Mouse (Mus musculus): ENCODE measurements around the gene Mical2. TPM values are rescaled to one million over a fixed set of nuclear protein-coding genes. Genes with fewer than 3 reads are reported as not detected.

The Mical2 gene
- polyA plus RNA-seq, 1 experiment from 2014 or later = 1.2 TPM

DNA sequence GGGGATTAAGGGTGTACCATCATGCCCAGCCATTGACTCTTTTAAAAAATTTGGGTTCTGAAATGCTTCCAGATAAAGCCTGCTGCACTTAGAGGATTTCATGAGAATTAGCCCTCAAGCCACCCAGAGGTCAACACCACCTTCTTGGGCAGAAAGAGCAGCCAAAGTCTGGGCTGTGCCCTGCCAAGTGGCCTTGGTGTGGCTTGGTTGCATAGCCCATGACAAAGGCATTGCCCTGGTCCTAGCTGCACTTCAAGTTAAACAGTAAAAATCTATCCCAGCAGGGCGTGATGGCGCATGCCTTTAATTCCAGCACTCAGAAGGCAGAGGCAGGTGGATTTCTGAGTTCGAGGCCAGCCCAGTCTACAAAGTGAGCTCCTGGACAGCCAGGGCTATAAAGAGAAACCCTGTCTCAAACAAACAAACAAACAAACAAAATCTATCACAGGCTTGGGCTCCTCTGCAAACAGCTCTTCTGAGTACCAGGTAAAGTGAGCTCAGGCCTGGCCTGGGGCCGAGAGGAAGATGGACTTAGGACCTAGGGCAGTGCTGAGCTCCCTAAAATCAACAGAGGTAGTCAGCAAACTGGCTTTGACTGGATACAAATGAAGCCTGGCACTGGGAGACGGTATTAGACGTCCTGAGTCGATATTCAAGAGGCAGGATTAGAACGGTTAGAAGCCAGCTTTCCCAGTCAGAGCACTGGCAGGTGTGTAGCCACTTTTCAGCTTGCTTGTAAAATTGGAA, 224.5 kb downstream of the Mical2 start:
- Histone ChIP-seq H3K4me3 (no peak overlapping the region), H3K27me3 (replicated peaks; ENCODE audit: low read depth, poor library complexity, severe bottlenecking) (no peaks in the 10 kb centered on the region), H3K9me3 (peaks cover 4% of the 10 kb centered on the region; the same call in 1 of the 2 replicates), H3K4me1 (peaks cover 28% of the 10 kb centered on the region), H3K36me3 (replicated peaks) (peaks cover 7% of the 10 kb centered on the region; the same call in 1 of the 2 replicates), H3K27ac (replicated peaks) (no peak overlapping the region)
- WGBS = 92% methylated on average over 8 of the region's 8 CpGs
- DNase-seq (ENCODE audit: low spot score) = no peak

DNA sequence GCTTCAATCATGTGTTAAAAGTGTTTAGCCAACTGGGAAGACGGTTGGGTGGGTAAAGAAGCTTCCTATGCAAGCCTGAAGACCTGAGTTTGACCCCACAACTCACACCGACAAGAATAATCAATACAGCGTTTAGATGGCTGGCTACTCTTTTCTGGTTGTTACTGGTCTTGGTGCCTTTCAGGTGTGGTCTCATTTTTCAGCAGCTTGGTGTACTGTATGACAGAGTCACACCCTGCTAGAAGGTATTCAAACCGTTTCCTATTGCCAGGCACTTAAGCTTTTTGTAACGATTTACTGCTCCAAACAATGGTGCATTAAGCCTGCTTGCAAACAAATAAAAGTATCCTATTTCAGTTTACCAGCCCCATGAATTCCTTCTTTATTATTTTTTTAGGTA, 226.8 kb downstream of the Mical2 start:
- Histone ChIP-seq H3K9me3 (no peaks in the 10 kb centered on the region), H3K36me3 (replicated peaks) (no peaks in the 10 kb centered on the region), H3K27ac (replicated peaks) (no peak overlapping the region), H3K4me3 (no peak overlapping the region), H3K27me3 (replicated peaks; ENCODE audit: low read depth, poor library complexity, severe bottlenecking) (no peaks in the 10 kb centered on the region), H3K4me1 (peaks cover 36% of the 10 kb centered on the region)
- 68% methylated on average over 5 of the region's 5 CpGs for WGBS
- no peak for DNase-seq (ENCODE audit: low spot score)

DNA sequence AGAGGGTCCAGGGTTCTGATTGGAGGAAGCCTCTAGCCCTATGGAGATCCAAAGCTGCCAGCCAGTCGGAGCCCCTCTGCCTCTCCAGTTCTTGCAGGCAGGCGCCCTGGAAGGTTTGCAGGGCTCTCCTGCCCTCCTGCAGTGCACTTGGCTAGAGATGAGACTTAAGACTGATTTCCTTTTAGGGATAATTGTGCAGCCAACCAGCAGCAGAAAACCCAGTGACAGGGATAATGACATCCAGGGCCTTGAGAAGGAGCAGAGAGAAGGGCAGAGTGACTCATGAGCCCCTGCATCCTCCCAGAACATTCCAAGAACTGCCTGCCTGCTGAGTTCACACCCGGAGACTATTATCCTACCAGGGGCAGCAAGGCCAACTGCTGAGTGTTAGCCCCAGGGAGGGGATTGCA, 228.2 kb downstream of the Mical2 start:
- peak; percentile 59 for DNase-seq (ENCODE audit: low spot score)
- H3K4me1 ChIP-seq = peaks cover 45% of the 10 kb centered on the region
- no peaks in the 10 kb centered on the region for H3K27me3 ChIP-seq (replicated peaks; ENCODE audit: low read depth, poor library complexity, severe bottlenecking)
- no peaks in the 10 kb centered on the region for H3K36me3 ChIP-seq (replicated peaks)
- no peaks in the 10 kb centered on the region for H3K9me3 ChIP-seq
- peak overlapping the region; percentile 45 for H3K27ac ChIP-seq (replicated peaks)
- 5% methylated on average over 3 of the region's 3 CpGs for WGBS
- H3K4me3 ChIP-seq = peak overlapping the region; percentile 1; the same call in 1 of the 2 replicates

DNA sequence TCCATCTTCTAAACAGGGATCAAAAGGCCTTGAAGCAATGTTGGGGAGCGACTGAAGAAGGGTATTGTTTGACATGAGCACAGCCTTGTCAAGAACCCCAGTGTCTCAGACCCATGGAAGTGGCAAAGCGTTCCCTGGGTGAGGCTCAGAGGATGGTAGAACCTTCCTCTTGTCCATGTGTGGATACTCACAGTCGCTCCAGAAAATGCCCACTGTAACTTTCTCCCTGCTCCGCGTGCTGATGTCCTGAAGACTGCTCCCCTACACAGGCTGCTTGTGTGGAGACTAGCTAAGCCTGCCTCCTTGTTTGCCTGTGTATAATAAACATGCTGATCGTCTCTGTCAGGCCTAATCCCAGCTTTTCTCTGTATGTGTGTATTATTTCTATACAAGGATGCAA, 228.7 kb downstream of the Mical2 start:
- Histone ChIP-seq H3K27ac (replicated peaks) (peak overlapping the region; percentile 45), H3K4me1 (peaks cover 47% of the 10 kb centered on the region), H3K9me3 (no peaks in the 10 kb centered on the region), H3K36me3 (replicated peaks) (no peaks in the 10 kb centered on the region), H3K4me3 (no peak overlapping the region), H3K27me3 (replicated peaks; ENCODE audit: low read depth, poor library complexity, severe bottlenecking) (no peaks in the 10 kb centered on the region)
- DNase-seq (ENCODE audit: low spot score) = no peak
- 57% methylated on average over 6 of the region's 6 CpGs for WGBS

DNA sequence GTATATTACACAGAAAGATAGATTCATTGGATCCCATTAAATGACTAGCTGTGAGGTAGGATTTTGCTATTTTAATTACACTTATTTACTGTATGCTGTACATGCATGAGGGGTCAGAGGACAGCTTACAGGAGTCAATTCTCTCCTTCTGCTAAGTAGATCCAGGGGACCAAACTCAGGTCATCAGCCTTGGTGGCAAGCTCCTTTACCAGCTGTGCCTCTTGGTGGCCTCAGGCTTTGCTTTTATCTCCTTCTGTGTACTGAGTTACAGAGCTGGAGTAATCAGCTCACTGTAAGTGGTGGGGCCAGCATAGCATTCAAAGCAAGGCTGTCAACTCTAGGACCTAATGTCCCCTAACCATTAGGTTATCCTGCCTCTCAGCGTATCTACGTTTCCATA, 229.3 kb downstream of the Mical2 start:
- Histone ChIP-seq H3K36me3 (replicated peaks) (no peaks in the 10 kb centered on the region), H3K4me3 (no peak overlapping the region), H3K27ac (replicated peaks) (no peak overlapping the region), H3K27me3 (replicated peaks; ENCODE audit: low read depth, poor library complexity, severe bottlenecking) (no peaks in the 10 kb centered on the region), H3K4me1 (peaks cover 50% of the 10 kb centered on the region), H3K9me3 (no peaks in the 10 kb centered on the region)
- DNase-seq (ENCODE audit: low spot score) = no peak
- WGBS = 85% methylated on average over 2 of the region's 2 CpGs

DNA sequence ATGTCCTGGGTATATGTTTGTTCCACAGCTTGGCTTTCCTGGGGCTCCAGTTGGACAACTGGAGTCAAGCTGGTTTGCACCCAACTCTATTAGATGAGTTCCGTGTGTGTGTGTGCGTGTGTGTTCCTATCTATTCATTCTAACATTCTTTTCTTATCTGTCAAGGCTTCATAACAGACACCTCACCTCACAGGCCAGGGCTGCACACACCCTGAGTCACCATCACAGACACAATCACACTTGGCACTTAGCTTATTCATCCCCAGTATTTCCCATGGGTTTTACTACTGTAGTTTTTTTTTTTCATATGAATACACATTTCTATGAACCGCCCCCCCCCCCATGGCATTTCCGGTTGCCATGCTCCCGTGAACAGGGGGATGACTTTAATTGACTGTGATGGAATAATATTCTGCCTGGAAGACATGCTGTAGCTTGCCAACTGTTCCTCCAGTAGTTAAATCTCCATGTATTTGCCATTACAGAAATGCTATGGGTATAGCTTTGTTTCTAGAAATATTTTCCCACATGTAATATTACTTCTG, 230.0 kb downstream of the Mical2 start:
- no peak overlapping the region for H3K27ac ChIP-seq (replicated peaks)
- H3K27me3 ChIP-seq (replicated peaks; ENCODE audit: low read depth, poor library complexity, severe bottlenecking) = no peaks in the 10 kb centered on the region
- peaks cover 57% of the 10 kb centered on the region for H3K4me1 ChIP-seq
- DNase-seq (ENCODE audit: low spot score) = no peak
- H3K36me3 ChIP-seq (replicated peaks) = no peaks in the 10 kb centered on the region
- H3K4me3 ChIP-seq = no peak overlapping the region
- 87% methylated on average over 5 of the region's 5 CpGs for WGBS
- H3K9me3 ChIP-seq = no peaks in the 10 kb centered on the region

DNA sequence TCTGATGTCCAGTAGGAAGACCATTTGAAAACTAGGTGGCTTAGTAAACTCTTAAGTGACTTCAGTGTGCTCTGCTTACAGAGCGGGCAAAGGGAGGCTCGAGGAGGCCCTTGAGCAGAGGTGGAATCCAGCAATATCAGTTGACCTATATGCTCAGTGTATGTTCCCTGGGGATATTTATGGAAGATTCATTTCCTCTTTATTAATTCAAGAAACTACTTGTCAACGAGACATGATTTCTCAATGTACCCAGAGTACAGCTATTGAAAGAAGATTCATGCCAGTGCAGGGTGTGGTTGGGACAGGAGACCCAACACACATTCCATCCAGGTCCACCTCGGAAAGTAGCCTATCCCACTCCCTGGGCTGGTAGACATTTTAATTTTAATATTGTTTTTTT, 231.7 kb downstream of the Mical2 start:
- H3K36me3 ChIP-seq (replicated peaks) = no peaks in the 10 kb centered on the region
- peaks cover 61% of the 10 kb centered on the region for H3K4me1 ChIP-seq
- 91% methylated on average over 4 of the region's 4 CpGs for WGBS
- H3K4me3 ChIP-seq = no peak overlapping the region
- H3K27me3 ChIP-seq (replicated peaks; ENCODE audit: low read depth, poor library complexity, severe bottlenecking) = no peaks in the 10 kb centered on the region
- H3K9me3 ChIP-seq = no peaks in the 10 kb centered on the region
- no peak overlapping the region for H3K27ac ChIP-seq (replicated peaks)
- no peak for DNase-seq (ENCODE audit: low spot score)

DNA sequence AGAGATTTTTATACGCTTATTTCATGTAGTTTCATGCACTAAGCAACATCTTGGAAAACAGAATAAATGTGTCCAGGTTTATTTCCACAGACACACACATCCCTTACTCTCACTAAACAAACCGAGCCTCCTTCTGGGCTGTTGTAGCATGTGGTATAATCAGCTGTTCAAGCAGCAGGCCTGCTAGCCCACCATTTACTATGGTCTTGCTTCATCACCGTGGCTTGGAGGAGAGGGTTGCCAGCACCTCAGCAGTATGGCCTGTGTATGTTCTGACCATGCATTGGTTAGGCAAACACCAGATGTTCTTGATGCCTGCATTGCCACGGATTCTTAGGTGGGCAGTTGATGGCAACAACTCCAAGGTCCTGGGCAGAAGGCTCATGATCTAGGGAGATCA, 232.3 kb downstream of the Mical2 start:
- Histone ChIP-seq H3K4me3 (no peak overlapping the region), H3K27ac (replicated peaks) (no peak overlapping the region), H3K27me3 (replicated peaks; ENCODE audit: low read depth, poor library complexity, severe bottlenecking) (no peaks in the 10 kb centered on the region), H3K4me1 (peaks cover 65% of the 10 kb centered on the region), H3K9me3 (no peaks in the 10 kb centered on the region), H3K36me3 (replicated peaks) (no peaks in the 10 kb centered on the region)
- no peak for DNase-seq (ENCODE audit: low spot score)
- 92% methylated on average over 4 of the region's 4 CpGs for WGBS

DNA sequence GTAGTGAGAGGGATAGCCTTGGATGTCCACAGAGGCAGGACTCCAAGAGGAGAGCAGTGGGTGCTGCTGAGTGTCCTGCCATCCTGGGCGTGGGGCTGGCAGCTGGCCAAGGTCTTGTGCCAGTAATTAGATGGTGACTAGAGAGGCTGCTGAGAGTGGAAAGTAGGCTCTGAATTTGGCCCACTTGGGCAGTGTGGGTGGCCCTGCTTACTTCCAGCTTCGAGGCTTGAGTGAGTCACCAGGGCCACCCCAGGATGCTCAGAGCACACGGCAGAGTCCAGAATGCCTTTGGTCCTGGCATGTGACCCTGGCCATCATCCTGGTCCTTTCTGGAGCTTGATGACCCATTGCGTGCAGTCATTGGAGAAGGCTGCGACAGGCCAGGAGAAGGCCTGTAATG, 232.8 kb downstream of the Mical2 start:
- Histone ChIP-seq H3K4me1 (peaks cover 66% of the 10 kb centered on the region), H3K27me3 (replicated peaks; ENCODE audit: low read depth, poor library complexity, severe bottlenecking) (no peaks in the 10 kb centered on the region), H3K27ac (replicated peaks) (peak overlapping the region; percentile 48; the same call in 1 of the 2 replicates), H3K9me3 (no peaks in the 10 kb centered on the region), H3K36me3 (replicated peaks) (no peaks in the 10 kb centered on the region), H3K4me3 (no peak overlapping the region)
- DNase-seq (ENCODE audit: low spot score) = no peak
- 83% methylated on average over 5 of the region's 5 CpGs for WGBS

Other genes starting within 250 kb of the Mical2 start
- 88.0 and 90.9 TPM in 2 replicates for gene Usp47, start 202.4 kb upstream of the Mical2 start, polyA plus RNA-seq (2016; fragmentation: Nextera tagmentation; extraction: Ambion mirVana)
- gene Dkk3, start 66.8 kb upstream of the Mical2 start, polyA plus RNA-seq (2016; fragmentation: Nextera tagmentation; extraction: Ambion mirVana) = 10.8 and 15.2 TPM in 2 replicates
- gene Parva, start 201.6 kb downstream of the Mical2 start, polyA plus RNA-seq (2016; fragmentation: Nextera tagmentation; extraction: Ambion mirVana) = 62.7 and 70.3 TPM in 2 replicates